Mouse (Mus musculus): ENCODE data around the gene Hyal4.

Gene Hyal4

GRCm38 (mm10) chr6:24748029-24748428 lies at the start of gene Hyal4:
TSS of gene Hyal4 (plus strand) at chr6:24748329.
- in situ Hi-C loops (cut with MseI, MboI): no loop called here

GRCm38 (mm10) chr6:24707090-24707489 lies 41.0 kb upstream of the Hyal4 start:
- in situ Hi-C loops (cut with MseI, MboI): no loop called here

- in situ Hi-C loops (cut with MseI, MboI): no loop called here
These were observed 40.6 kb upstream of the Hyal4 start for GRCm38 (mm10) chr6:24707499-24707898.

GRCm38 (mm10) chr6:24721317-24722099 lies 26.6 kb upstream of the Hyal4 start:
- in situ Hi-C loops (cut with MseI, MboI): no loop called here

- in situ Hi-C loops (cut with MseI, MboI): no loop called here
These were observed 20.0 kb upstream of the Hyal4 start for GRCm38 (mm10) chr6:24728130-24728529.

- in situ Hi-C loops (cut with MseI, MboI): no loop called here
These were observed 15.2 kb upstream of the Hyal4 start, which contains the start of gene Hyal6 for GRCm38 (mm10) chr6:24732945-24733344. TSS of gene Hyal6 (plus strand) at chr6:24733245.

- in situ Hi-C loops (cut with MseI, MboI): no loop called here
These were observed 13.6 kb upstream of the Hyal4 start for GRCm38 (mm10) chr6:24734565-24734964.

GRCm38 (mm10) chr6:24759281-24759680 lies 11.2 kb downstream of the Hyal4 start:
- in situ Hi-C loops (cut with MseI, MboI): no loop called here

- in situ Hi-C loops (cut with MseI, MboI): no loop called here
These were observed 18.1 kb downstream of the Hyal4 start for GRCm38 (mm10) chr6:24766261-24766660.

- in situ Hi-C loops (cut with MseI, MboI): no loop called here
These were observed 31.1 kb downstream of the Hyal4 start for GRCm38 (mm10) chr6:24779182-24779581.

GRCm38 (mm10) chr6:24790888-24791287 lies 42.8 kb downstream of the Hyal4 start, which contains the start of gene Spam1:
TSS of gene Spam1 (plus strand) at chr6:24791188.
- in situ Hi-C loops (cut with MseI, MboI): no loop called here
